Mouse (Mus musculus): Measurements from ENCODE around the gene Fam71d. TPM values are rescaled to one million over a fixed set of nuclear protein-coding genes. Genes with fewer than 3 reads are reported as not detected.

Gene Fam71d
- 0.66 and 2.4 TPM in 2 replicates for polyA plus RNA-seq (2012; rRNA removed)

DNA sequence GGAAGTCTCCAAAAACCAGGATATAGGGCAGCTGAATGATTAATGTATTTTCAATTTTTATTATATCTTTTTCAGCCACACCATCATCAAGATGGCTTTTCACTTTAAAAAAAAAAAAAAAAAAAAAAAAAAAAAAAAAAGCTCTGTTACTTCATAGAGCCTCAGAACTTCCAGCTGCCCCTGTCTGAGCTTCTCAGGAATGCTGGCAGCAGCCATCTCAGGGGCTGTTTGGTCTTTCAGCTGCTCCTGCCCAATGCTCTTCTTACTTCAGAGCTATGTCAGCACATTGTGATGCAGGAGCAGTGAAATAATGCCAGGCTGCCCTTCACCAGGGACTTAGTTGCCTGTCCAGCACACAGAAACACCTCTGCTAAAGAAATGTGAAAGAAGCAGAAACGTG lies at the start of gene Fam71d:
Gene Fam71d, plus strand, starts transcription at position 211 of the 400 bp plus-strand sequence.
- no peak for DNase-seq (ENCODE audit: low read depth)

DNA sequence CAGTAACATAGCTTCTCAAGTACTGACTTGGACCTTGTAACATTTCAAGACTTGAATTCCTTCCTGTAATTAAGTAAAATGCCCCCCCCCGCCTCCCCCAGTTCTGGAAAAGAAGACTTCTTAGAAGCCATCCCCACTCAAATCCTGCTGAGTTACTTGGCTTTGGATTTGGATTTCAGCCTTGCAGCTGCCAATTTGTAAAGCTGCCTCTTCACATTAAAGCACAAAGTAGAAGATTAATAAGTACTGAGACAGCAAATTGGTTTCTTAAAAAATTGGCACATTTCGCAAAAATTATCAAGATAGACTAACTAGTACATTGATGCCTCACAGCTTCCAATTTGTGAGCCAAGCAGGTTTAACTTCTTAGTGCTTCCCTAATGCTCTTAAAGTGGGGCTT lies 47.6 kb upstream of the Fam71d start:
- DNase-seq (ENCODE audit: low read depth), result no peak

DNA sequence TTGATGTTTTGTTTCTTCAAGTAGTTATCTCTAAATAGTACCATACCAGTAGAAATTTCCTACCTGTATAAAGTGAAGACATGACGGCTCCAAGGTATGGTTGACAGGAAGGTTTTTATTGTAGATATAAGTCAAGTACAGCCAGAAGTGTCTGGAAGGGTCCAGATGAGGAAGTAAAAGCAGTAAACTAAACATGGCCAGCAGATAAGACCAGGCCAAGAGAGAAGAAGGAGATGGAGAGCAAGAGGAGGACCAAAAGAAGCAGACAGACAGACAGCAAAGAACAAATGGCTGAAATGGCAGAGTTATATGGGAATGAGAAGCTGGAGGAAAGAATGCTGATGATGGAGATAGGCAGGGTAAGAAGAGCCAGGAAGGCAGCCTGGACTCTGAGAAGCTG lies 46.1 kb upstream of the Fam71d start:
- DNase-seq (ENCODE audit: low read depth), result no peak

DNA sequence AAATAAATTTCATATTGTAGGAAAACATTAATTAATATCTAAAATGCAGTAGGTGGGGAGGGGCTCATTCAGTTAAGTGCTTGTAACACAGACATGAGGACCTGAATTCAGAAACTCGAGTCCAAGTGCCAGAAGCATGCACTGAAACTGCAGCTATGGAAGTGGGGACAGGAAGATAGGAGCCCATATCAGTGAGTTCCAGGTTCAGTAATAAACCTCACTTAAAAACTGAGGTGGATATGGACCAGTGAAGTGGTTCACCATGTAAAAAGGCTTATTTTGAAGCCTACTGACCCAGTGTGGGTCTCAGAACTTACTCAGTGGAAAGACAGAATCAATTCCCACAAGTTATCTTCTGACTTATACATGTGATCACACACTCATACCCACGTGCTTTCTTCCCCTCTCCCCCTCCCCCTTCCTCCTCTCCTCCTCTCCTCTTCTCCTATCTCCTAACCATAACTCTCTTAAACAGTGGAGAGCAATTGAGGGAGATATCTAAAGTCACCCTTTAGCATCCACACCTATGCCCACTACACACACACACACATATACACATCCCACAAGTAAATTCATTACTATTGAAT lies 31.5 kb upstream of the Fam71d start:
- DNase-seq (ENCODE audit: low read depth), result no peak

DNA sequence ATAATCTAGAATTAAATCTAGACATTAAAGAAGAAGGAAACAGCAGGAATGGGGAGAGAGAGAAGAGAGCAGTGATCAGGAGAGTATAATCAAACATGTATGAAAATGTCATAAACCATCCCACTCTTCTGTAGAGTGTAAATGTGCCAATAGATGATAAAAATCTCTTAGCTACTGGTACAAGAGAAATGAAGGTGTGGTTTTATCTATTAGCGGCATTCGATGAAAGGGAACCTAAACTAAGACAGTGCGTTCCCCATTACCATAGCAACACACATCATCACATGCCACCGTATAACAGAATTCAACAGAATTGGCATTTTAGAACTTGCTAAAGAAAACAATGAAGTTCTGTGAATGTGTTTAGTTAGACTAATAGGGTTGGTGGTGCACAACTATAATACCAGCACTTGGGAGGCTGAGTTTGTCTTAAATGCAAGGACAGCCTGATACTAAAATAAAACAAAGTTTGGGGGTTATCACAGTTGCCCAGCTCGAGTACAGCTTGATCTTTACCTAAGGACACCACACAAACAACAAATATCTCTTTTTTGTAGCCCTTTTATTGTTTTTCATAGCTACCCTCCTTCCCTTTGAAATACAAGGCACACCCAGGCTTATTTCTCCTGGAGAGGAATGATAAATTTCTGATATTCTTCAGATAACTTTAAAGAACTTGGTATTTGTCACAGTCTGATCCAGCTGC lies 13.1 kb upstream of the Fam71d start:
- DNase-seq (ENCODE audit: low read depth), result no peak

DNA sequence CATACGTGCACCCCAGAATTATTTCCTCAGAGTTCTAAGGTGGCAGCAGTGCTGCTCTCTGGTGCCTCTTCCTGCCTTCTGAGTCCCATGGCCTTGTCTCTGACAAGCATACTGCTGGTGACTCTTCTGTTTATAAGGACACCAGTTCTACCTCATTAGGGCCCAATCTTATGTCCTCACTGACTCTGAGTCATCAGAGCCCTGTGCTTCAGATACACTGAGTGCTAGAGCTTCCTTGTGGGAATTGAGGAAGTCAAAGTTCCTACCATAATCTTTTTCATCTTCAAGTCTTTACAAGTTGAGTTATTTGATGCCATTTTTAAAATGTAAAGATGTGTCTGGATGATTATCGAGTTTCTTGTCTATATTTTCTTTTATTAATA lies 12.5 kb upstream of the Fam71d start:
- DNase-seq (ENCODE audit: low read depth), result no peak

DNA sequence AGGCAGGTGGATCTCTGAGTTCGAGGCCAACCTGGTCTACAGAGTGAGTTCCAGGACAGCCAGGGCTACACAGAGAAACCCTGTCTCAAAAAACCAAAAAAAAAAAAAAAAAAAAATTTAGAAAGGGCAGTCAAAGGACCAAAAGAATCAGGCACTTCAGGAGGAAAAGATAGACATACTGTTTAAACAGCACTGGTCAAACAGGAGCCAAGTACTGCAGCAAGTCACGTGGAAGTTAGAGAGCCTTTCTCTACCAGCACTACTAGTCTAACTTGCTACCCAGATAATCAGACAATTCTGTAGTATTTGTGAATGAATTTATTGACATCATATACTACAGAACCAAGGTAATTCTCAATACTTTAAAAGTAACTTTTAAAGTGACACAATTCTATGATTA lies 10.3 kb upstream of the Fam71d start:
- no peak for DNase-seq (ENCODE audit: low read depth)

DNA sequence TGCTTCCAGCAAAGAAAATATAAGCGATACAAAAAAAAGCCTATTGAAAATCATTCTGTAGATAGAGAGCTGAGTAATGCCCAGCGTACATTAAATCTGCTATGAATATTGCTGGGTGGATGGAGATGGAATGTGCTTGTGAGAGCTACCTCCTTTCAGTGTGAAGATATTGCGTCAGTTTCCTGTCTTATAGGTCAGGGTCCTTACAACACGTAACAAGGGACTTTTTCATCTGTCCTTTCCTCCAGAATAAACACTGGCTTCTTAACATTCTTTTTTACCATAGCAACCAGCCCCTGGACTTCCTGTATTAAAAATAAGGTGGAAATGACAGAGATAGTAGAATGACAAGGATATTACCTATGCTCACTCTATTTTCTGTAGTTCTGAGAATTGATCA lies 9.1 kb upstream of the Fam71d start:
- no peak for DNase-seq (ENCODE audit: low read depth)

DNA sequence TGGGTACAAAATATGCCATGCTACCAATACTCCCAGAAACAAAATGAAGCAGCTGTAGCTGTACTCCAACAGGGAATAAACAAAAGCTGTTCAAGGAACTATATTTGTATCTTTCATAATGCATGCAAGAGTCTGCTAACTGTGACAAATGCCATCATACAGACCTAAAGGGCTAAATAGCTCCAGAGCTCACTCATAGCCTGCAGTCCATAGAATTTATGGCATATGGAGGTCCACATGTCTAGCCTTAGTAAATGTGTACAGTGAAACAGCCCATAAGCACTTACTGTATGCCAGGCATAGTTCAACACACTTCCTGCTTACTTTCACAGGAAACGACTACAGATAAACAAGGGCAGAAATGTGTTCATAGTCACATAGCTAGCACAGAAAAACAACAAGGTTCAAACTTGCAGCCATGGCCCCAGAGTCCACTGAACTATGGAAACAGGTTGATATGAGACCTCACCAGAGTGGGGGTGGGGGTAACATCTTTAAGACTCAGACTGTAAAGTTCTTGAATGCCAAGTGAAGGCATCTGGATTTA lies 5.6 kb upstream of the Fam71d start:
- DNase-seq (ENCODE audit: low read depth), result no peak

DNA sequence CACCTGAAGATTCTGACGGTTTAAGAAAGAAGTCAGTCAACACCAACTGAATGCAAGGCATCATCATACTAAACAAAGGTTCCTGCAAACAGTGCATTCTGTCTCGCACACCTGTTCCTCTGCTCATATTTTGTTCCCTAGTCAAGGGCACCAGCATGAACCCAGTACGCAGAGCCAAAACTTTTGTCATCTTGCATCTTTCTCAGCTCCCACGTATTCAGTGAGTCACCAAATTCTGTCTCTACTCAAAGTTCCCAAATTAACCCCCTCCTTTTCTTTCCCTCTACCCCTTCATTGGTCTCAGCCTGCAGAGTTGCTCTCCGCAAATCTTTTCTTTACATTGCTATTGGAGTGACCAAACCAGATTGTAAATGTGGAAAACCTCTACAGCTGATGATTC lies 2.5 kb upstream of the Fam71d start:
- no peak for DNase-seq (ENCODE audit: low read depth)

DNA sequence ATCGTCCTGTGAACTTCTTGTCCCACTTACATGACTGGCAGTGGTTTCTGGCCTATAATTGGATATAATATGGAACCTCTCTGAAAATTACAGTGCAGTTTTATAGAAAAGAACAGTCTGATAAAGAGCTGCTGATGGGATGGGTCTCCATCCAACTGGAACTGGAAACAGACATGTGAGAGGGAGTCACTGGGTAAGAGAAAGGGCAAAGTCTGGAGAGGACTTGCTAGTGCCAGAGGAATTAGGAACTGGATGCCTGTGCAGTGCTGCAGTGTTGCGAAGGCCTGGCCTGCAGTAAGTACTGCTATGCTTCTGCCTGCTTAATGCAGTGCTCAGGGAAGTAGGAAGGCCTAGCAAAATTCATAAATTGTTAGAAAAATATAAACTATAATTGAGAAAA lies 1.9 kb downstream of the Fam71d start:
- DNase-seq (ENCODE audit: low read depth), result no peak

DNA sequence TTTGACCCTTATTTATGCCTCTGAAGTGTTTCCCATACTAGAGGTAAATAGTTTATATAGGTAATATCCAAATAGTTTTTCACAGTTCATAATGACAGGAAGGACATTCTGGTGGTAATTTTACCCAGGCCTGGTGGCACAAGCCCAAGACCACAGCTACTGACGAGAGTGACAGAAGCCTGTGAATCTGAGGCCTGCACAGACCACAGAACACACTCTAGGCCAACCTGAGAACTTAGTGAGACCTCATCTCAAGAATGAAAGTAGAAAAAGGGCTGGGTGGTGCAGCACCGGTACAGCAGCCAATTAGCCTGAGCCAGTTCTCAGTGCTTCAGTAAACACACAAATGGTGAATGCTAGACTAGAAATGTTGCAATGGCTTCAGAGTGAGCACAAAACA lies 26.4 kb downstream of the Fam71d start:
- no peak for DNase-seq (ENCODE audit: low read depth)

DNA sequence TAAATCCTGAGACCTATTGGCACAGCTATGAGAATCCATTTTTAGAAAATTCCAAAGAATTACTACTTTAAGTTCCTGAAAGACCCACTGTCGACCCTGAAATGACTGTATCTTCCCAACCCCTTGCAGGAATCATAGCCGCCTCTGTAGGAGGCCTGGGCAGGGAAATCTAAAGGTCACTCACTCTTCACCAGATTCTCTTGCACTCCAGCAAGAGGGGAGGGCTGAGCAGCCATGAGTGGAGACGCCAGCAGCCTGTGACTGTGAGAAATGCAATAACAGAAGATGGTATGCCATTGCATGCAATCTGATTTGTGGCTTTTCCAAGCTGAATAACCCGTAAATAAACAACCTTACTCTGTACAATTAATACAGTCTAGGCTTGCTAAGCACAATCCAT lies 36.4 kb downstream of the Fam71d start:
- DNase-seq (ENCODE audit: low read depth), result no peak

DNA sequence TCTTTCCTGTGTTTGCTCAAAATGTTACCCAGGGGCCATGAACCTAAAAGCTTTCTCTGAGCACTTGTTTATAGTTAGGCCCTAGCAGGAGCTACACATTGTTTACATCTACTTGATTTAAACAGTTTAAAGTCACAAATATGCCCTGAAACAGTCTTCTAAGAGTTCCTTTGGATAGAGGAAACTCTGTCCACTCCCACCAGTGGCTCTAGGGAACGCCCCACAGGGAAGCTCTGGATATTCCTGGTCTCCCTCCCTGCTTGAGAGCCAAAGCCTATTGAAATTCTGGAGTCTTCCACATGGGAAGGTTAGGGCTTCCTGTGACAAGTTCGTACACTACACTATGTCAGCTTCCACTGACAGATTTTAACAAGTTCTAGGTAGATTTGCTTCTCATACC lies 48.3 kb downstream of the Fam71d start:
- DNase-seq (ENCODE audit: low read depth), result no peak

DNA sequence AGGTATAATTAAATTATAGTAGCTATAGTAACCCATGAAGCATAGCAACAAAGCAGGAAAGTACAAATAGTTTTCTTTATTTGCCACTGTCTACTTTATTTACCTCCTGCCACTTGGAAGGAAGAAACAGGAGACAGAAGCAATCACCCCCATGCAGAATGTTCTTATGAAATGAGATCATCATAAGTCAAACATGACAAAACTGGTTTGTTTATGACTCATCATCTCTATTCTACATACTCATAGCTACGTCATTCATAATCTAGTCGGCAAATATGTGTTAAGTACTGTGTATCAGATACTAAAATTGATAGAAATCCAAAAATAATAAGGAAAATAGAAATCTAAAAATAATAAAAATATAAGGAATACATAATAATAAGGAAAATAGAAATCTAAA lies 49.0 kb downstream of the Fam71d start:
- no peak for DNase-seq (ENCODE audit: low read depth)

DNA sequence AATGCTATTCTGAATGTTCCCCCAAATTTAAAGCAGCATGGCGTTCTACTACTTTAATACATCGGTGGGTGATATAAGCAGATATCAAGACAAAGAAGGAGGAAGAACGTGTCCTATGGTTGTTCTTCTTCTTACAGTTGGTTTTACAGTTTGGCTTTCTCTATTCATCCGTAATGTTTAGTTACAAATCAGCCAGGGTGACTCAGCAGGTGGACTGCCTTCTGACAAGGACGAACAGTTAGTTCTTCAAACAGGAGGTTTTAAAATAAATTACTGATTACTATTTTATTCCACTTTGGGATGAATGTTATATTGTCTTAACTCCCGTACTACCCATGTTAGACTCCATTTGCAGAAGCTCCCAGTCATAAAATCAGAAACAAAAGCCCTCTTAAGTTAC lies 54.9 kb downstream of the Fam71d start:
- no peak for DNase-seq (ENCODE audit: low read depth)

DNA sequence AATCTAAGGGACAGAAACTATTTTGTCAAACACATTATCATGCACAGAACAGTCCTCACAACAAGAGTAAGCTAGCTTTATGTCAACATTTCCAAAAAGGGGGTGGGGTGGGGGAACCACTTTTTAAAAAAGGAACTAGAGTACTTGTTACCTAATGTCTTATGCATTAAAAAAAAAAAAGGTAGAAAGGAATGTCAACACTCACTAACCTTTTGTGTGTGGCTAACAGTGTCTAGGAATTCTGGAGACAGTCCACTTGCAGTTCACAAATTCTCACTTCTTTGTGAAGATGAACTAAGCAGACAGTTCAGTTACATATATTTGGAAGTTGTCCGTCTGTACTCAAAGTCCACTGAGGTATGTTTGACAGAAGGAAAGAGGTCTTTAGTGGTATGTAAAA lies 56.1 kb downstream of the Fam71d start:
- DNase-seq (ENCODE audit: low read depth), result no peak

DNA sequence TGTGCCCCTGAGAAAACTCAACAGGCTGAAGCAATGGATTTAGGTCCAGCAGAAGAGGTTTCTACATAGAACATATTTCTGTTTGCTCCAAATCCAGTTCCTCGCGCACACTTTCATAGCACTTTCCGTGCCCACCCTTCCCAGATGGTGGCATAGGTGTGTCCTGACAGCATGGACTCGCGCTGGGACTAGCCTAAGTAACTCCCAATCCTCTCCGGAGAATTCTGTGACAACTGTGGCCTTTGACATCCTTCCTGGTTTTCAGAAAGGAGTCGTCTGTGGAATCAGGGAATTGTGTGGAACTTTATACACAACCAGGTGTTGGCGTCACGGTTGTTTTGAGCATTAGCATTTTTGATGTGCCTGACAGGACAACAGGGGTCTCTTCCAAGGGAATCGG lies 56.8 kb downstream of the Fam71d start:
- no peak for DNase-seq (ENCODE audit: low read depth)

DNA sequence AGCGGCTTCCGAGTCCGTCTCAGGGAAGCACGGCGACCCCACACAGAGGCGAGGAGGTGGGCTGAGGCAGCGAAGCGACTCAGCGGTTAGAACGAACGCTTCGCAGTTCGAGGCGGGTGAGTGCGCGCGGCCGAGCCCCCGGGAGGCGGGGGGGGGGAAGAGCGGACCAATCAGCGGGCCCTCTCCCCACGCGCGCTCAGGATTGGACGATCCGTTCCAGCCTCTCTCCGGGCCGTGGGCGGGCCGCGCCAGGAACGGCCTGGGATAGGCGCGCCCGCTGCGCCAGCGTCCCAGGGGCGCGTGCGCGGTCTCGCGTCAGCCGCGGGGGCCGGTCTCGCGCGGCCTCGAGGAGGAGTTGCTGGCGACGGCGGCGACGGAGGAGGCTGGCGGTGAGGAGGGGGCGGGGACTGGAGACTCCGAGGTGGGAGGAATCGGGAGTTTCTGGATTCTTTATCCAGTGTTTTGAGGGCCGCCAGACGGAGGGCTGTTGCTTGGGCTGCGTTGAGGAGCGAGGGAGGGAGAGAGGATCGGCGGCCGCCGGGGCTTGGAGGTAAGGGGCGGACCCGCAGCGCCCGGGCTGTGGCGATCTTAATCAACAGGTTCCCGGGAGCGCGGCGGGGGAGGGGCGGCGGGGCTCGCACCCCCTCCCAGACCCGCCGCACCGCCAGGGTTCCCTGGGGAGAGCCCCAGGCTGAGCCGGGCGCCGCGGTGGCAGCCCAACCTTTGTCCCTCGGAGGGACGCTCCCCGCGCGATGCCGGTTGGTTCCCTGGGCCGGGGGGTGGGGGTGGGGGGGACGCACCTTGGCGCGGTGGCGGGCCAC lies 57.4 kb downstream of the Fam71d start, which contains the start of gene Mpp5:
Gene Mpp5, plus strand, starts transcription at position 351 of the 821 bp plus-strand sequence.
- DNase-seq (ENCODE audit: low read depth), result peak; percentile 61

DNA sequence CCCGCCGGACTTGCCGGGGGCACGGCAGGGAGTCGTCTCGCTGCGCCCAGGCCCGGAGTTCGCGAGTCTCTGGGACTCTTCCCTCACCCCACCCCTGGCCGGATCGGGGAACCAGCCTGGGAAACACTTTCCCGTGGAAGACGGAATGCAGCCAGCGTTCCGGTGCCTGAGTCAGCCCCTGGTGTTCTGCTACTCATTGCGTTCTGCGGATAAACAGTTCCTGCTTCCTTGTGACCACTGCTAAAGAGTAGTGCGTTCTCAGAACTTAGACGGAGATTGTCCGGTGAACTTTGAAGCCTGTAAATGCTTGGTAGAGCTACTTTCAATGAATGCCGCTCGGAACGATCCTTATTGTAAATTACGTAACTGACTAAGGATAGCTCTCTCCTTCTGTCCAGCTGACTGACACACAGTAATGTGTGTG lies 58.1 kb downstream of the Fam71d start:
- DNase-seq (ENCODE audit: low read depth), result no peak

DNA sequence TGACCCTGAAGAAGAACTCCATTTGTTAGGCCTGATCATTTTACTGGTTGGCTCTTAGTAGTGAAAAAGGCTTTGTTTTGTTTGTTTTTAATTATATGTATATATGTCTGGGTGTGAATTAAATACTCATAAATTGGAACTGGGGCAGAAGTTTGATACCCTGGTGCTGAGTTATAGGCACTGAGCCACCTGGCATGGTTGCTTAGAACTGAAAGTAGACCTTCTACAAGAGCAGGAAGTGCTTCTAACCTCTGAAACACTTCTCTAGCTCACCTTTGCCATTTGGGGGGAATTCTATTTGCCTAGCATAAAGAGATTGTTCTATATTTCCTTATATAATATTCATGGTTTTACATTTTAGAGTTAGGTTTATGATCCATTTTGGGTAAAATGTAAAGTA lies 70.6 kb downstream of the Fam71d start:
- DNase-seq (ENCODE audit: low read depth), result no peak

DNA sequence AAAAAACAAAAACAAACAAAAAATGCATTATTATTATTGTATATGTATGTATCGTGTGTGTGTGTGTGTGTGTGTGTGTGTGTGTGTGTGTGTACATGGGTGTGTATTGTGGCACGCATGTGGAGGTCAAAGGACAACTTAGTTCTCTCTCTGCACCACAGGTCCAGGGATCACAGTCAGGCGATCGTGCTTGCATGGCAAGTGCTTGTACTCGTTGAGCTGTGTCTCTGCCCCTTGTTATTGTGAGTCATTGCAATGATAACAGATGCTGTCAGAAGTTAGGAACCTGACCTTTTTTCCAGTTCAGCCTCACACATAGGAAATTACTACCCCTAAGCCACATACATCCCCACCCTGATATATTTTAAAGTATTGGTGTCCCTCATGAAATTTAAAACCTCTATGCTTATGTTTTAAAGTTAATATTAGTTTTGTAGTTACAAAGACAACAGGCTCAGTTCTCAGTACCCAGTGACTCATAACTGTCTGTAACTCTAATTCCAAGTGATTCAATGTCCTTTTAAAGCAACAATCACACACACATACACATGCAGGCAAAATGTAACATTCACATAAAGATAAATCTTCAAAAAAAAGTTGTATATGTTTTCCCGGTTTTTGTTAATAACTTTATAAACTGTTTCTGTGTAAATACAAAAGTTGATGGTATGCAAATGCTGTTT lies 77.8 kb downstream of the Fam71d start:
- DNase-seq (ENCODE audit: low read depth), result no peak
